Comparison of ENCODE assay signal across 26 mouse cellular contexts in genomic region chr11:115483278-115483677, GRCm38 (mm10). TPM values are rescaled to one million over a fixed set of nuclear protein-coding genes. Genes with fewer than 3 reads are reported as not detected.
DNase-seq lines count a peak whose midpoint lies in the region; ATAC-seq and TF ChIP-seq lines count a peak whose summit lies in the region.
"Had no signal": no experiment of that assay in that cellular context is flagged by ENCODE, and none has a peak within 500 bp of the region (broad histone marks: within the 10 kb centered on the region; RNA-seq: fewer than 3 reads in every experiment).

No protein-coding gene starts in this region.

- no peak for TF ChIP-seq CTCF in layer of hippocampus, adult 2 months (conservative IDR thresholded peaks at IDR 0.05)

- peaks cover 26% of the 10 kb centered on the region; the same call in 1 of the 2 replicates for H3K36me3 ChIP-seq in neural tube, embryonic 15.5 days
- H3K36me3 ChIP-seq: heart, embryonic 15.5 days; intestine, embryonic 15.5 days; lung, embryonic 15.5 days had no signal

- no peaks in the 10 kb centered on the region for H3K9me3 ChIP-seq in neural tube, embryonic 15.5 days (replicated peaks)
- H3K9me3 ChIP-seq: heart, embryonic 15.5 days; intestine, embryonic 15.5 days; limb, embryonic 13.5 days; lung, embryonic 15.5 days; midbrain, embryonic 10.5 days had no signal

- DNase-seq in gastrocnemius, postnatal 14 days, result peak; percentile 44
- DNase-seq in gastrocnemius, postnatal 4 days (ENCODE audit: low spot score in 2 of 2), result no peak
- no peak for DNase-seq in layer of hippocampus, adult 2 months (ENCODE audit: low spot score in 2 of 2)
- no peak for DNase-seq in layer of hippocampus, adult 9-10 months (ENCODE audit: low spot score)
- no peak for DNase-seq in neural tube, embryonic 10.5 days (ENCODE audit: extremely low spot score, low spot score)
- no peak for DNase-seq in frontal cortex, postnatal 36 days (ENCODE audit: low spot score in 2 of 2)

- peak overlapping the region; percentile 82 for H3K27ac ChIP-seq in layer of hippocampus, adult 2 months
- 0 out of 2 replicates have a peak overlapping the region, but pooled peaks have one; percentile 33 for H3K27ac ChIP-seq in neural tube, embryonic 15.5 days (replicated peaks)
- H3K27ac ChIP-seq: heart, embryonic 15.5 days; hindbrain, postnatal 0 days; intestine, embryonic 15.5 days; limb, embryonic 13.5 days; lung, embryonic 15.5 days; midbrain, embryonic 10.5 days had no signal

- ATAC-seq in neural tube, embryonic 15.5 days (ENCODE audit: low FRiP score), result no peak
- ATAC-seq: forebrain, embryonic 16.5 days; intestine, embryonic 15.5 days had no signal

- peaks cover 5% of the 10 kb centered on the region; the same call in 1 of the 2 replicates for H3K4me1 ChIP-seq in neural tube, embryonic 15.5 days
- H3K4me1 ChIP-seq: intestine, embryonic 15.5 days; limb, embryonic 13.5 days; lung, embryonic 15.5 days had no signal

- H3K4me3 ChIP-seq in layer of hippocampus, adult 2 months, result no peak overlapping the region
- H3K4me3 ChIP-seq in neural tube, embryonic 15.5 days (replicated peaks), result no peak overlapping the region
- H3K4me3 ChIP-seq: heart, embryonic 15.5 days; intestine, embryonic 15.5 days; limb, embryonic 13.5 days; lung, embryonic 15.5 days; midbrain, embryonic 10.5 days had no signal

- H3K4me2 ChIP-seq in neural tube, embryonic 15.5 days, result no peak overlapping the region
- H3K4me2 ChIP-seq: heart, embryonic 15.5 days; intestine, embryonic 15.5 days; limb, embryonic 13.5 days; liver, embryonic 11.5 days; lung, embryonic 15.5 days had no signal

- no peak overlapping the region for H3K9ac ChIP-seq in neural tube, embryonic 15.5 days (replicated peaks)
- H3K9ac ChIP-seq: heart, embryonic 15.5 days; intestine, embryonic 15.5 days; limb, embryonic 13.5 days; lung, embryonic 15.5 days had no signal

- 63% methylated on average over 11 of the region's 11 CpGs for WGBS in neural tube, embryonic 15.5 days

- intact Hi-C loops in gastrocnemius, postnatal 14 days (cut with DNase I; ENCODE audit: low total_unique reads), result no loop called here

- H3K27me3 ChIP-seq in neural tube, embryonic 15.5 days (replicated peaks), result no peaks in the 10 kb centered on the region
- H3K27me3 ChIP-seq: heart, embryonic 15.5 days; intestine, embryonic 15.5 days; limb, embryonic 13.5 days; lung, embryonic 15.5 days had no signal

RNA-seq across cellular contexts. Expression of gene Armc7, which starts 7.8 kb away (rescaled TPM):
- total RNA-seq in gastrocnemius, postnatal 14 days (2021), result 1 to 10 TPM; 1.4 TPM
- 1 to 10 TPM; 2.1 to 3.4 TPM for total RNA-seq in gastrocnemius, postnatal 4 days (2021)
- total RNA-seq in layer of hippocampus, adult 2 months (2021), result 10 to 100 TPM; 10.4 to 10.9 TPM
- polyA plus RNA-seq in neural tube, embryonic 15.5 days (2015; fragmentation: Nextera tagmentation; extraction: Ambion mirVana), result 16.2 and 17.8 TPM in 2 replicates

RNA-seq across cellular contexts. Expression of gene Nt5c, which starts 8.4 kb away (rescaled TPM):
- total RNA-seq in gastrocnemius, postnatal 14 days (2021), result 10 to 100 TPM; 11.9 to 15.1 TPM
- total RNA-seq in gastrocnemius, postnatal 4 days (2021), result 10 to 100 TPM; 20.1 to 23.0 TPM
- 10 to 100 TPM; 64.3 to 65.5 TPM for total RNA-seq in layer of hippocampus, adult 2 months (2021)
- polyA plus RNA-seq in neural tube, embryonic 15.5 days (2015; fragmentation: Nextera tagmentation; extraction: Ambion mirVana), result 95.5 and 96.2 TPM in 2 replicates

RNA-seq across cellular contexts. Expression of gene Slc16a5, which starts 21.0 kb away (rescaled TPM):
- total RNA-seq in gastrocnemius, postnatal 14 days (2021), result not detected
- not detected for total RNA-seq in gastrocnemius, postnatal 4 days (2021)
- total RNA-seq in layer of hippocampus, adult 2 months (2021), result not detected
- polyA plus RNA-seq in neural tube, embryonic 15.5 days (2015; fragmentation: Nextera tagmentation; extraction: Ambion mirVana), result 0.44 and 7.2 TPM in 2 replicates
- total RNA-seq: adrenal gland, adult 18-20 months; heart, postnatal 36 days; layer of hippocampus, postnatal 36 days; megakaryocyte progenitor cell, adult 5-6 weeks; monocyte, adult 5-6 weeks had no signal
- polyA plus RNA-seq: brain, embryonic 14.5 days; embryonic facial prominence, embryonic 11.5 days; forebrain, embryonic 16.5 days; liver, embryonic 11.5 days had no signal

RNA-seq across cellular contexts. Expression of gene Jpt1, which starts 30.9 kb away (rescaled TPM):
- total RNA-seq in gastrocnemius, postnatal 14 days (2021), result 10 to 100 TPM; 84.9 to 97.5 TPM
- 100 to 1,000 TPM; 251 to 285 TPM for total RNA-seq in gastrocnemius, postnatal 4 days (2021)
- total RNA-seq in layer of hippocampus, adult 2 months (2021), result 100 to 1,000 TPM; 140 to 142 TPM
- polyA plus RNA-seq in neural tube, embryonic 15.5 days (2015; fragmentation: Nextera tagmentation; extraction: Ambion mirVana), result 1,012 and 1,180 TPM in 2 replicates

RNA-seq across cellular contexts. Expression of gene Trim80, which starts 42.9 kb away (rescaled TPM):
- not detected for total RNA-seq in gastrocnemius, postnatal 14 days (2021)
- not detected for total RNA-seq in gastrocnemius, postnatal 4 days (2021)
- not detected for total RNA-seq in layer of hippocampus, adult 2 months (2021)
- polyA plus RNA-seq in neural tube, embryonic 15.5 days (2015; fragmentation: Nextera tagmentation; extraction: Ambion mirVana), result 0.09 and 0.10 TPM in 2 replicates
- total RNA-seq: heart, postnatal 36 days; hindbrain, postnatal 0 days; layer of hippocampus, adult 8-10 months; layer of hippocampus, postnatal 36 days; left cerebral cortex, postnatal 14 days; megakaryocyte progenitor cell, adult 5-6 weeks; monocyte, adult 5-6 weeks had no signal
- polyA plus RNA-seq: embryonic facial prominence, embryonic 11.5 days; forebrain, embryonic 16.5 days; heart, embryonic 15.5 days; lung, embryonic 15.5 days; neural tube, embryonic 11.5 days; spleen, adult 2 months had no signal
